ENCODE assay signal across 8 mouse cellular contexts in the genomic region with DNA sequence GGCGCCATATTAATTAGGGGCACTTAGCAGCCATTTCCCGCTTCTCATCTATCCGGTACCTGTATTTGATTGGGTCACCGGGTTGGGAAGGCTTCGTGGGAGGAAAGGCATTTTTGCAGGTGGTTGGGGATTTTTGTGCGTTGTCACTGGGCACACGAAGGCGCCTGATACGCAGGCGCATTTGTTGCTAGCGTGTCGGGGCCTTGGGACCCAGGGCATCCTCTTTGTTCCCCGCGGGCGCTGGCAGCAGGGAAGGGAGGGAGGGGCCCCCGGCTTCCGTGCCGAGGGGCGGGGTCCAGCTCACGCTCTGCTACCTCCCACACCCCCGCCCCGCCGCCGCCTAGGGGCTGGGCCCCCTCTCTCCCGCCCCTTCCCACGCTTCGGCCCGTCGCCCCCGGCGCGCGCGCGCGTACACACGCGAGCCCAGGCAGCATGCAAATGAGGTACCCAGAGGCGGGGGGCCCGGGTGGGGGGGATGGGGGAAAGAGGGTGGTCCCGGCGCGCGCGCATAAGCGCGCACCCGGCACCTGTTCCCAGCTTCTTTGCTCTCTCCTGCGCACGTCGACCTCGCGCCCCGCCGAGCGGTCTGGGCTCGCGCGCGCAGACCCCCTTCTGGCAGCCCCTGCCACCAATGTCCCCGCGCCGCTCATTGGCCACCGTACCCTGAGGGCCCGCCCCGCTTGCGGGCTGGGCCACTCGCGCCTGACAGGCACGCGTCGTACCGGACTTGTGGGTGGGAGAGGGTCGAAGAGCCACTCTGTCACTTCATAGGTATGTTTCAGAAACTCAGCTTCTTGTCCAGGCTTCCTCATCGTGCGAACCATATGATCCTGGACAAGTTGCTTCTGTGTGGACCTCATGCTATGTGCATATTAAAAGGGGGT. TPM values are rescaled to one million over a fixed set of nuclear protein-coding genes. Genes with fewer than 3 reads are reported as not detected.
DNase-seq lines count a peak whose midpoint lies in the region; ATAC-seq lines count a peak whose summit lies in the region.

TSS of gene Gm44973 (plus strand) at position 379 of the 884 bp plus-strand sequence.

- peak within 1 kb of the TSS; percentile 68 for H3K4me2 ChIP-seq in hindbrain, embryonic 14.5 days (replicated peaks)

- under 1% methylated on average over 56 of the region's 76 CpGs for WGBS in hindbrain, embryonic 14.5 days

- DNase-seq in T-cell, adult 2 months (ENCODE audit: low spot score): peak; percentile 91
- peak; percentile 87 to 90 for DNase-seq in cerebellum, postnatal 36 days
- peak; percentile 79 to 82 for DNase-seq in frontal cortex, postnatal 25 days (ENCODE audit: low spot score in 2 of 2)
- DNase-seq in hindbrain, embryonic 14.5 days (ENCODE audit: low spot score): peak; percentile 88
- peak; percentile 76 to 86 for DNase-seq in layer of hippocampus, postnatal 25 days (ENCODE audit: extremely low spot score in 1 of 2, low spot score in 1 of 2)
- peak; percentile 96 for DNase-seq in lung, postnatal 14 days
- peak; percentile 95 for DNase-seq in ovary, postnatal 36 days (ENCODE audit: low spot score)
- DNase-seq in thymus, postnatal 25 days: peak; percentile 96

- no peaks in the 10 kb centered on the region for H3K9me3 ChIP-seq in hindbrain, embryonic 14.5 days (ENCODE audit: control insufficient read depth, low read length)

- H3K27ac ChIP-seq in hindbrain, embryonic 14.5 days: peak within 1 kb of the TSS; percentile 98

- peak; percentile 81 for ATAC-seq in hindbrain, embryonic 14.5 days (ENCODE audit: low FRiP score)

- peak within 1 kb of the TSS; percentile 81 for H3K9ac ChIP-seq in hindbrain, embryonic 14.5 days

- no peaks in the 10 kb centered on the region for H3K27me3 ChIP-seq in hindbrain, embryonic 14.5 days (ENCODE audit: control insufficient read depth, insufficient read depth, low read length)

- peak within 1 kb of the TSS; percentile 72 for H3K4me3 ChIP-seq in hindbrain, embryonic 14.5 days (replicated peaks; ENCODE audit: low read length)

- H3K4me1 ChIP-seq in hindbrain, embryonic 14.5 days (replicated peaks; ENCODE audit: control insufficient read depth, insufficient read depth, low read length): peaks cover 11% of the 10 kb centered on the region

- H3K36me3 ChIP-seq in hindbrain, embryonic 14.5 days (replicated peaks; ENCODE audit: control insufficient read depth, insufficient read depth): peaks cover 26% of the 10 kb centered on the region

RNA-seq across cellular contexts. Expression of gene Gm44973, which starts in this region (rescaled TPM):
- polyA plus RNA-seq in hindbrain, embryonic 14.5 days (2014; fragmentation: Nextera tagmentation; extraction: Ambion mirVana): not detected in 2 replicates
- not detected for total RNA-seq in layer of hippocampus, postnatal 25 days (2021)

Comparison
In these comparisons a context has a peak if more than half of its experiments do, and no peak if none do; other contexts are left out.
1. Peak in every context shown above with its lines: DNase-seq, ATAC-seq, H3K4me3 ChIP-seq and H3K27ac ChIP-seq.
2. Peak in DNase-seq, ATAC-seq, H3K4me3 ChIP-seq, H3K27ac ChIP-seq, H3K9ac ChIP-seq and H3K4me2 ChIP-seq in hindbrain, embryonic 14.5 days; RNA of the gene not detected or under 1 TPM.
3. Peak in DNase-seq in layer of hippocampus, postnatal 25 days; RNA of the gene not detected or under 1 TPM.